Mouse (Mus musculus) left cerebral cortex, adult 8-10 months (tissue): ENCODE results near the gene Ugt1a10. TPM values are rescaled to one million over a fixed set of nuclear protein-coding genes. Genes with fewer than 3 reads are reported as not detected.
"Not testable (repeated sequence)": the region's sequence is repeated elsewhere in the genome, so short reads cannot be mapped to it uniquely, and the experiment has no call there.

ENCODE experiments used
- DNase-seq, 2 experiments: peaks; one replicate each; pipeline ENCODE4 v3.0.0; 2022; ENCODE audit warnings: low spot score in 2 of 2
- total RNA-seq, 4 experiments: library from RNA; stranded (reverse); gene quantifications; 2 replicates each; pipeline ENCODE4 v1.2.4; 2022

The Ugt1a10 gene
- total RNA-seq, 4 experiments from 2014 or later: not detected

GRCm38 (mm10) chr1:88094941-88095492 is 39.8 kb downstream of the Ugt1a10 start, which contains the start of gene Ugt1a7c:
TSS of gene Ugt1a7c (plus strand) at chr1:88095062.
- no peak for DNase-seq

DNA sequence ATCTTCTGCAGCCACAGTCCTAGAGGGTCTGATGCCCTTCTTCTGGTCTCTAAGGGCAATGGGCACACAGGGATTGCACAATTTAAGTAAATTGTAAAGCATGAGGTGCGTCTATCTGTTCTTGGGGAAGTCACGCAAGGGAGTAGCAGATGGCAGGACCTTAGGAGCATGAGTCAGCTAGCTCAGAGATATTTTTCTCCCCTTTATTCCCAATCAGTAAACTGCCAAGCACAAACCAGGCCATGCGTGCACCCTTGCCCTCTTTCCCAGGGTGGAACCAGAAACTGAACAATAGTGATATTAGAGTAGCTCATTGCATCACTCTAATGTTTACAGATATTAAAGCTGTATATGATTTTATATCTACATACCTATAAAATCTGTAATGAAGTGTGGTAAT is 43.4 kb downstream of the Ugt1a10 start:
- not testable (repeated sequence) for DNase-seq

GRCm38 (mm10) chr1:88099691-88100090 is 44.5 kb downstream of the Ugt1a10 start:
- DNase-seq: not testable (repeated sequence)

- DNase-seq: not testable (repeated sequence)
Observed at GRCm38 (mm10) chr1:88103019-88103418, 47.8 kb downstream of the Ugt1a10 start, which contains the start of gene Ugt1a6b. TSS of gene Ugt1a6b (plus strand) at chr1:88103252.

GRCm38 (mm10) chr1:88103697-88104468 is 48.7 kb downstream of the Ugt1a10 start:
- DNase-seq: not testable (repeated sequence)

DNA sequence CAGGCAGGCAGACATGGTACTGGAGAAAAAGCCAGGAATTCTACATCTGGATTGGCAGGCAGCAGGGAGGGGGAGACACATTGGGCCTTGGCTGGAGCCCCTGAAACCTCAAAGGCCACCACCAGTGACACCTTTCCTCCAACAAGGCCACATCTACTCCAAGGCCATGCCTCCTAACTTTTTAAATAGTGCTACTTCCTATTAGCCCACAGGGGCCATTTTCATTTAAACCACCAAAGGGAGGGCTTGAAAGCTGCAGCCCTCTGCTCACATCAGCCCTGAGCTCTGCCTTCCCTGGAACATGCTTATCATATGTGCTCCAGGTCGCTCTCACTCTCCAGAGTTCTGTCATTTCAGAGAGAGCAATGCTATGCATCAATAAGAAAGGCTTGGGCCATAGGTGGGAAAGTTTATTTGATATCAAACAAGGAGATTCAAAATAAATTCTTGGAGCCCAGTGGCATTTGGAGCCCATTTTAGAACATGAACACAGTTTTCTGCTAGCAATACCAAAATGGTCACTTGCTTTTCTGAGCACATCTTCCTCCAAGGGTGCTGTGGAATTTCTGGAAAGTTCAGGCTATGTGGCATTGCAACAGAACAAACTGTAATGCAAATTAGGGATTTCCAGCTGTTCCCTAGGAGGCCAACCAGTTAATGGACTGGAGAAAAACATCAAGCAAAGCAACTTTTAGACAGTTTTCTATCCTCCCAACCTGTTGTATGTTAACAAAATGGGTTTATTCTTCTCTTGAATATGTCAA is 49.7 kb downstream of the Ugt1a10 start:
- DNase-seq: no peak

DNA sequence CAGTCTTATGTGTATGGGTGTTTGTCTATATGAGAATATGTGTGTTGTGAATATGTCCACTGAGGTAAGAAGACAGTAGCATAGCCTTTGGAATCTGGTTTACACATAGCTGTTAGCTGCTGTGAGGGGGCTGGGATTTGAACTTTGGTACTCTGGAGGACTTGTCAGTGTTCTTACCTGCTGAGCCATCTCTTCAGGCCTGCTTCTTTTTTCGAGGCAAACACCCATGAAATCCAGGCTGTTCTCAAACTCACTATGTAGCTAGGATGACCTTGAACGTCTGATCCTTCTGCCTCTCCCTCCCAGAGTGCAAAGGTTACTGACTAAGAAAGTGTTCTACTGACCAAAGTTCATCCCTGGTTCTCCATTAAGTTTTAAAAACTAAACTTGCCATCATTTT is 50.5 kb downstream of the Ugt1a10 start:
- DNase-seq: no peak

DNA sequence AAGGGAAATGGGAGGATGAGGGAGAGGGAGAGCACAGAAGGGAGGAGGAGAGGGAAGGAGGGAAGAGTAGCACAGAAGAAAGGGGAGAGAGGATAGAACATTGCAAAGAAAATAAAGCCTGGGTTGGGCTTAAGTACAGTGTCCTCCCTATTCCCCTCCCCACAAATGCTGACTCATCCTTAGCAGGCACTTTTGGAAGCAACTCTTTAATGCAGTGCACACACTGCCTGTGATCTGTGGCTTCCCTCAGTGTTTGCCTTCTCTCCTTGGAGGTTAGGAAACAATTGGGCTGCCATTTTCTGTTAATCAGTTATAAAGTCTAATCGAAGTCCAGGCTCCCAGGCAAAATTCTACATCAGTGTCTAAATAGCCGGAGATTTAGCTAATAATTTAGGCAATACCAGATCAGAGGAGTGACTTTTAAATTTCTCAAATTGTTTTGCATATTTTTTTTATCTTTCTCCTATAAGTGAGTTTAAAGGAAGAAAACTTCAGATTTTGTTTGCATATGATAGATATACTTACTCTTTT is 53.9 kb downstream of the Ugt1a10 start:
- not testable (repeated sequence) for DNase-seq

- not testable (repeated sequence) for DNase-seq
Observed at GRCm38 (mm10) chr1:88109604-88110003, 54.4 kb downstream of the Ugt1a10 start.

DNA sequence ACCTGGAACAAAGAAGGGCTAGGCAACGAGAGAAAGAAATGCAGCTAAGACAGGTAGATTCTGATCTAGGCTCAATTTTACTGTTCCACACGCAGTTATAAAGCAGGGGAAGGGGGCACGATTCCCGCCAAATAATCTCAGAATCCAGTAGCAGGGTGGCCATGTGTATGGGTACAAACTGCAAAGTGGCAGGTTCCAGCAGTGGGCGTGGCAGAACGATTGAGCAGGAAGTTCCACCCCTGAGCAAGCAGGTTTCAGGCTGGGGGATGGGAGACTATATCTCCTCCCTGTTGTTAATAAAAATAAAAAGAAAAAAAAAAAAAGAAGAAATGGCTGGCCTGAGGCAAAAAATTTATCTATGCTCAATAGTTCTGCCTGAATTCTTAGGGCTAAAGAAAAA is 57.6 kb downstream of the Ugt1a10 start:
- not testable (repeated sequence) for DNase-seq

DNA sequence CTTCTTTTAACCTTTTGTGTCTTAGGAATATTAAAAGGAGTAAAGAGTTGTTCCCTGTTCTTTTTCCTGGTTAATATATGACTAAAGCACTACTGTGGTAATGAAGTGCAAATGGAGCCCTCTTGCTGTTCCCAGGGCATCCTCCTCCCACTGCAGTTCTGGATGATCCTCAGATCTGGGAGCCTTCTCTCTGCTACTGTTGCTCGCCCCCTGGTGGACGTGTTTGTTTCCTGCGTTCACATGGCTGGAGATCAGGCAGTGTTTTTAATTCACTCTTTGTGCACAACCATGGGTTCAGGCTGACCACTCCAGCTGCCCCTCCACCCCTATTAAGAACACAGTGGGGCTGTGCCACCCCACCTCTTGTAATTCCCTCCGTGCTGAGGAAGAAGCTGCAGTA is 65.4 kb downstream of the Ugt1a10 start:
- DNase-seq: not testable (repeated sequence)

GRCm38 (mm10) chr1:88121521-88121920 is 66.3 kb downstream of the Ugt1a10 start:
- not testable (repeated sequence) for DNase-seq

- not testable (repeated sequence) for DNase-seq
Observed at GRCm38 (mm10) chr1:88125827-88126360, 70.7 kb downstream of the Ugt1a10 start.

- DNase-seq: not testable (repeated sequence)
Observed at GRCm38 (mm10) chr1:88129091-88129490, 73.9 kb downstream of the Ugt1a10 start.

DNA sequence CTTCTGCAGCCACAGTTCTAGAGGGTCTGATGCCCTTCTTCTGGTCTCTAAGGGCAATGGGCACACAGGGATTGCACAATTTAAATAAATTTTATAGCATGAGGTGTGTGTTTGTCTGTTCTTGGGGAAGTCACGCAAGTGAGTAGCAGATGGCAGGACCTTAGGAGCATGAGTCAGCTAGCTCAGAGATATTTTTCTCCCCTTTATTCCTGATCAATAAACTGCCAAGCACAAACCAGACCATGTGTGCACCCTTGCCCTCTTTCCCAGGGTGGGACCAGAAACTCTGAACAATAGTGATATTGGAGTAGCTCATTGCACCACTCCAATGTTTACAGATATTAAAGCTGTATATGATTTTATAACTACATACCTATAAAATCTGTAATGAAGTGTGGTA is 75.0 kb downstream of the Ugt1a10 start:
- DNase-seq: not testable (repeated sequence)

DNA sequence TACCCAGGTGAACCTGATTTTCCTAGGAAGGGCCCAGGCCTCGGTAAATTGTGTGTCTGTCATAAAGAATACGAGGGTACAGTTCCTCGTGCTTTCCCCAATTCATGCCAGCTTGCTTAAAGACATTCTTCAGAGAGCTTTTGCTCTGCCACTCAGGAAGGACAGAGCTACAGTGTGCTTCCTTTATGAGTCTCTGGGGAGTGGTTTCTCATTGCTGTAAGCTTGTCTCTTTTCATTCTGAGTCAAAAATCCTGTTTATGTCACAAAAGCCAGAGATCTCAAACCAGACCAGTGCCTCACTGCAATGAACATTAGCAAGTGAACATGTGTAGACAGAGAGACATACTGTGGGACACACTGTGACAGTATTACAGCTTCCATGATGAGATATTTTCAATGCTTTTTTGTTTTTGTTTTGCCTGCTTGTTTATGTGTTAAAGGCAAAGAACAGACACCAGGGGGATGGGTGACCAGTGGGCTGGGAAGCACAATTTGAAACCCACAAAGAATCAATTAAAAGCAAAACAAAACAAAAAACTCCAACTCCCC is 78.8 kb downstream of the Ugt1a10 start:
- no peak for DNase-seq

- peak in 1 of 2 experiments; percentile 12 for DNase-seq
Observed at GRCm38 (mm10) chr1:88134457-88135011, 79.3 kb downstream of the Ugt1a10 start, which contains the start of gene Ugt1a6a. TSS of gene Ugt1a6a (plus strand) at chr1:88134809.

GRCm38 (mm10) chr1:88135229-88135904 is 80.2 kb downstream of the Ugt1a10 start:
- DNase-seq: not testable (repeated sequence)

GRCm38 (mm10) chr1:88136646-88137045 is 81.5 kb downstream of the Ugt1a10 start:
- DNase-seq: no peak

DNA sequence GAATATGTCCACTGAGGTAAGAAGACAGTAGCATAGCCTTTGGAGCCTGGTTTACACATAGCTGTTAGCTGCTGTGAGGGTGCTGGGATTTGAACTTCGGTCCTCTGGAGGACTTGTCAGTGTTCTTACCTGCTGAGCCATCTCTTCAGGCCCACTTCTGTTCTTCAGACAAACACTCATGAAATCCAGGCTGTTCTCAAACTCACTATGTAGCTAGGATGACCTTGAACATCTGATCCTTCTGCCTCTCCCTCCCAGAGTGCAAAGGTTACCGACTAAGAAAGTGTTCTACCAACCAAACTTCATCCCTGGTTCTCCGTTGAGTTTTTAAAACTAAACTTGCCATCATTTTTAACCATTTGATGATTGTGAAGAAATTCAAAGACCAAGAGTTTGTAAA is 82.1 kb downstream of the Ugt1a10 start:
- DNase-seq: no peak
